Mouse (Mus musculus): Measurements from ENCODE around the gene Spn.

The Spn gene

DNA sequence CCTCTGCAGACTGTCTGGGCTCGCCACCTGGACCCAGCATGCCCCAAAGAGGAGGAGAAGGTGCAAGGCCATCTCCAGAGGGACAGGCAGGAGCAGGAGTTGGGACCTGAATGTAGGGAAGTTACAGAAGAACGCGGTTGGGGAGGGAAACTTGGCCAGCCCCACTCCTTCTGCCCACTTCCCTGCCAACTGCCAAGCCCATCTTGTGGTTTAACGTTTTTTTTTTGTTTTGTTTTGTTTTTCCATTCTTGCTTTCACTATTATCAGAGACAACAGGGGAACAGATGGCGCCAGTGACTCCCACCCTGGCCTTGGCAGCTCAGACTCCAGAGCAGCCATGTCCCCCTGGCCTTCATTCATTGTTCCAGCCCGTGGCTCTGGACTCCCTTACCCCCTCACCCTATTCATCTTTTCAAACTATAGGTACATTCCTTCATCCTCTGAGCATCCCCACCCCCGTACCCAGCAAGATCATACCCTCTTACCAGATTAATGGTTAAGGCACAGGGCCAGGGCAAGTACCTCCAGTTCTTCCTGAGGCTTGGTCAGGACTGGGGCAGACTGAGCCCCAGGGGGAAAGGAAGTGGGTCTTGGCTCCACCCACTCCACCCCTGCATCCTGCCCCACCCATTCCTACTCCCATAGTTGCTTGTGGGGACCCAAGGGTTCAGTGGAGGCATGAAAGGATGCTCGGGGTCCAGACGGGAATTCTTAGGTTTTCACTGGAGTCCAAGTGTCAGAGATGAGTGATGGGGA is at the start of gene Spn:
Gene Spn (minus strand): TSS at position 562 of the 756 bp plus-strand sequence.
- no peak for TF ChIP-seq GATA4 (IDR thresholded peaks at IDR 0.05; ENCODE audit: insufficient replicate concordance, low read length)

DNA sequence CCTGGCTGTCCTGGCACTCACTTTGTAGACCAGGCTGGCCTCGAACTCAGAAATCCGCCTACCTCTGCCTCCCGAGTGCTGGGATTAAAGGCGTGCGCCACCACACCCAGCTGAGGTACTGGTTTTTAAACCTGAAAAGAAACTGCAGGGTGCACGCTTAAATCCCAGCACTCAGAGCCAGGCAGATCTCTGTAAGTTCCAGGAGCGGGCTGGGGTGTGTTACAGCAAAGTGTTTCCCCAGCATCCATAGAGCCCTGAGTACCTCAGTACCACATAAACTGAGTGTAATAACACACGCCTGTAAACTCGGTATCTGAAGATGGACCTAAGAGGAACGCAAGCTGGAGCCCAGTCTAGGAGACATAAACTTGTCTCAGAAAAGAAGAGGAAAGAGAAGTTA is 49.7 kb upstream of the Spn start:
- TF ChIP-seq GATA4 (IDR thresholded peaks at IDR 0.05; ENCODE audit: insufficient replicate concordance, low read length): no peak

DNA sequence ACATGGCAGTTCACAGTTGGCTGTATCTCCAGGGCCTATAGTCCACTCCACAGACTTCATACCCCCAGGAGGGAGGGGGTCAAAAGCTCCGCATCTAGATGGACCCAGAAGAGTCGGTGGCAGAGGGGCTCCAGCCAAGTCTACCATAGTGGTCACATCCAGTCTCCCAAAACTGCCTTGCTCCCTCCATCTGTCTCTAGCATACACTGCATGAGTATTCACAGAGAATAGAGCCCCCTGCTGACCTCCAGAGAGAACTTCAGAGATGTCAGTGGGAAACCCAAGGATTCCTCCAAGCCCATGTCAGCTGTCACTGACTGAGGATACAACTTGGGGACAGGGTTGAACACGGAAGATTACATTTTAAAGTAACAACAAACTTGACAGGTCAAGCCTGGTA is 48.0 kb upstream of the Spn start:
- no peak for TF ChIP-seq GATA4 (IDR thresholded peaks at IDR 0.05; ENCODE audit: insufficient replicate concordance, low read length)

GRCm38 (mm10) chr7:127184720-127185119 is 47.1 kb upstream of the Spn start:
- TF ChIP-seq GATA4 (IDR thresholded peaks at IDR 0.05; ENCODE audit: insufficient replicate concordance, low read length): no peak

DNA sequence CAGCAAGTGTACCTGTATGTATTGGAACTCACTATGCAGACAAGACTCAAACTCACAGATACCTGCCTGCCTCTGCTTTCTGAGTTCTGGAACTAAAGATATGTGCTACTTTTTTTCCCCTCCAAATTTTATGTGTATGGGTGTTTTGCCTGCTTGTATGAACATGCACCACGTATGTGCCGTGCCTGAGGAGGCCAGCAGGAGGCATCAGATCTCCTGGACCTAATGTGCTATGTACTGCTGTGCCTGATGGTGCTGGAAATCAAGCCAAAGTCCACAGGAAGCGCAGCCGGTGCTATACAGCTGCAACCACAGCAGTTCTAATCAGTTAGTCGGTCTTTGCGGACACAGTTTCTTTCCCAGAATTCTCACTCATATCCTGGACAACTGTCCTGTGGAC is 46.2 kb upstream of the Spn start:
- no peak for TF ChIP-seq GATA4 (IDR thresholded peaks at IDR 0.05; ENCODE audit: insufficient replicate concordance, low read length)

DNA sequence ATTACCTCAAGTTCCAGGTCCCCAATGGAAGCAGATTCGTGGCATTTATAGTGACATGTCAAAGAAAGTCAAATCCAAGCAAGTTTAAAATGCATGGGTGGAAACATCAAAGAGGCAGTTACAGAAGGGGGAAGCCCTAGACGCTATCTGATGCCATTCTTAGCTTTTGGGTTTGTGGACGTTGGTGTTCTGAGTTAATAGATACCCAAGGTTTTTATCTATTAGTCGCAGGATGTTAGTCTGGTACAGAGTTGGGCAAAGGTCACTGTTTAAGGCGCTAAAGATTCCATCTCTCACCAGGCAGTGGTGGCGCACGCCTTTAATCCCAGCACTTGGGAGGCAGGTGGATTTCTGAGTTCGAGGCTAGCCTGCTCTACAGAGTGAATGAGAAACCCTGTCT is 45.7 kb upstream of the Spn start:
- no peak for TF ChIP-seq GATA4 (IDR thresholded peaks at IDR 0.05; ENCODE audit: insufficient replicate concordance, low read length)

DNA sequence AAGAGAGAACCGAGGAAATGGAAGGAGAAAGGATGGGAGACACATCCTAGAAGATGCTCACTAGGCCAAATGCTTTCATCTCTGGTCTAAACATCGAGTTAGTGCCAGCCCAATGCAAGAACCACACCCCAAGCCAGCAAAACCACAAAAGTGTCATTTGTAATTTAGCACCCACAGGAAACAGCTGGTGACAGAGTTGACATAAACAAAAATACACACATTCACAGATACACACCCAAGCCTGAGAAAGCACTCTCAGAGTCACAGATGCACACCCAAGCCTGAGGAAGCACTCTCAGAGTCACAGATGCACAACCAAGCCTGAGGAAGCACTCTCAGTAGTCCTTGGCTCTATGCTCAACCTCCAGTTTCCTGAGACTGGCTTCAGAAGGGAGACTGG is 43.2 kb upstream of the Spn start:
- TF ChIP-seq GATA4 (IDR thresholded peaks at IDR 0.05; ENCODE audit: insufficient replicate concordance, low read length): no peak

DNA sequence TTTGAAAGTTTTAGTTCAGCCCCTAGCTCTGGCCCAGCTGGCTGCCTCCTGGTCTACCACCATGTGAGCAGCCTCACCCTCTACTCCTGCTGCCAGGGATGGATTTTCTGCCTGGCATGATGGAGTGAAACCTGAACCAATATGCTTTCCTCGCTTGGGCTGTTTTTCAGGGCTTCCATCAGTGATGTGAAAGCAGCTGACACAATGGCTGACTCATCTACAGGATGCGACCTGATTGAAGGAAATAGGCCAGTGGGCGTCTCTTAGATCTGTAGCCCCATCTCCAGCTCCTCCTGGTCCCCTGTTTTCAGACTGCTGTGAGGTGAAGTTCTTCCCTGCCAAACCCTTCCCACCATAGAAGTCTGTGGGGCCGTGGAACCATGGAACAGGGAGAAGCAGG is 39.3 kb upstream of the Spn start:
- TF ChIP-seq GATA4 (IDR thresholded peaks at IDR 0.05; ENCODE audit: insufficient replicate concordance, low read length): no peak

- TF ChIP-seq GATA4 (IDR thresholded peaks at IDR 0.05; ENCODE audit: insufficient replicate concordance, low read length): no peak
These were observed 28.9 kb upstream of the Spn start for GRCm38 (mm10) chr7:127166501-127166900.

DNA sequence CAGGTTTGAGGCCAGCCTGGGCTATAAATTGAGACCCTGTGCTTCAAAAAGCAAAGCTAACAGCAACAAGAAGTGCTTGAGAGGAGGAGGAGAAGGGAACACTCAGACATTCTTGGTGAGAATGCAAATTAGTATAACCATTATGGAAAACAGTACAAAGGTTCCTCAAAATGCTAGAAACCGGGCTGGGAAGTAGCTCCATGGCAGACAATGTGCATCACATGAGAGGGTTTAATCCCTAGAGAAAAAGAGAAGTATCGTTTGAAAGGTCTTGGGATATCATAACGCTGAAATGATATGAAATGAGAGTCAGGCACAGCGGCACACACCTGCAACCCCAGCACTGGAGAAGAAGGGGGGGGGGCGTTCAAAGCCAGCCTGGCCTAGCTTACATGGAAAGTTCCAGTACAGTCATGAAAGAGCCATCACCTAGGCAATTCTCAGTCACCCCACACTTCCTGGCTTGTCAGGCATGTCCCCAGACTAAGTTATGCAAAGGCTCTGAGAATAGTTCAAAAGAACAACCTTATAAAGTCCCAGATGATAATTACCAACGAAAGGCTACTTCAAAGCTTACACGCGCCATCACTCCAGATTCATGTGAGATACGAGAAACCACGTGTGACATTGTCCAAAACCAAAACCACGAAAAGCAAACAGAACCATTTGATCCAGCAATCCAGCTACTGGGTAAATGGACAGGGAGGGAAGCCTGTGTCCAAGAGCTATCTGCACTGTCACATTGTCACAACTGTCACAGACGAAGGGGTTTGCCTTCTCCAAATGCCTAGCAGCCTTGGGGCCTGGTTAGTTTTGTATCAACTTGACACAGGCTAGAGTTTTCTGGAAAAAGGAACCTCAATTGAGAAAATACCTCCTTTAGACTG is 28.2 kb upstream of the Spn start:
- TF ChIP-seq GATA4 (IDR thresholded peaks at IDR 0.05; ENCODE audit: insufficient replicate concordance, low read length): no peak

DNA sequence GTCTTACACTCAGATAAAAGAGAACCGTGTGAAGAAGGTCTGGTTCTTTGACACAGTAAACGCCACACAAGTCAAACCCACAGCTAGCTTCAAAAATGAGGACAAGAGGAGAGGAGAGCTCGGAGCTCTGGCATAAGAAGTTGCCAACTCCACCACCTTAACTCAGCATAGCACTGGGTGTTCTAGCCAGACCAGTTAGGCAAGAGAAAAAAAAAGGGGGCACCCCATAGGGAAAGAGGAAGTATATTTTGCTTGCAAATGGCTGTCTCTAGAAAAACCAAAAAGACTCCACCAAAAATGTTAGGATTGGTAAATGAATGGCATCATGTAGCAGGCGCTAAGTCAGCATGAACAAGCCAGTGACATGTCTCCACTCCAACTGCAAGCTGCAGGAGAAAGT is 26.4 kb upstream of the Spn start:
- TF ChIP-seq GATA4 (IDR thresholded peaks at IDR 0.05; ENCODE audit: insufficient replicate concordance, low read length): no peak

- TF ChIP-seq GATA4 (IDR thresholded peaks at IDR 0.05; ENCODE audit: insufficient replicate concordance, low read length): no peak
These were observed 24.9 kb upstream of the Spn start for GRCm38 (mm10) chr7:127162546-127162945.

- TF ChIP-seq GATA4 (IDR thresholded peaks at IDR 0.05; ENCODE audit: insufficient replicate concordance, low read length): no peak
These were observed 19.9 kb upstream of the Spn start for GRCm38 (mm10) chr7:127157548-127157947.

DNA sequence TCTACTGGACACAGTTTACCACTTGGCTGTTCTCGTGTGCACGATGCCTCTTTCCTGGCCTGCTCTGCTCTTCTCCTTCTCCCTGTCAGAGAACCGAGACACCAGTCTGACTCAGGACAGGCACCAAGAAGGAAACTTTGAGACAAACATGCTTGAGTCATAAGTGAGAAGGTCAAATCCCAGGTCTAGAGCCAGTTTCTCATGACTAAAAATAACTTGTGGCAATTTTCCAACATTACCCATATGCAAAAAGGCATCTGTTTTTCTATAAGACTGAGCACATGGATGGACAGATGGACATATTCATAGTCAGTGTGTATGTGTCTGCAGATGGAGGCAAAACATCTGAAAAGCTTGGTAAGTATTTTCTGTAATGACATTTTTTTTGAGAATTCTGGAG is 15.9 kb upstream of the Spn start:
- no peak for TF ChIP-seq GATA4 (IDR thresholded peaks at IDR 0.05; ENCODE audit: insufficient replicate concordance, low read length)

DNA sequence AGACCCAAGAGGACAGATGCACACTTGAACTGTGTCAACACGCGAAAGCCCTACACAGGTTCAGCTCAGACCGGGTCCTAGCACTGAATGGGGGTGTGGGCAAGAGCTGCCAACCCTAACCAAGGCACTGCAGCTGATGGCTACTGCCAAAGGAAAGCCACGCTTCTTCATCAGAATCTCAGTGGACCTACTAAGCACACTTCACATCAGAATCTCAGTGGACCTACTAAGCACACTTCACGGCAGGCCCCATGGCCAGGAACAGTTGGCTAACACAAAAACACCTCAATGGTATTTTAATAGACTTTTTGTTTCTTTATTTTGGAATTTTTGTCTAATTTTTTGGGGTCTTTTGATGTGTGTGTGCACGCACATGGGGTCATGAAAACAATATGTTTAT is 14.8 kb upstream of the Spn start:
- TF ChIP-seq GATA4 (IDR thresholded peaks at IDR 0.05; ENCODE audit: insufficient replicate concordance, low read length): no peak

GRCm38 (mm10) chr7:127147901-127148300 is 10.3 kb upstream of the Spn start:
- TF ChIP-seq GATA4 (IDR thresholded peaks at IDR 0.05; ENCODE audit: insufficient replicate concordance, low read length): no peak

All from liver, adult (tissue).